Mouse (Mus musculus): ENCODE measurements around the gene Manba.
"Not testable (repeated sequence)": the region's sequence is repeated elsewhere in the genome, so short reads cannot be mapped to it uniquely, and the experiment has no call there.

Manba gene

GRCm38 (mm10) chr3:135487803-135488202 lies 2.4 kb downstream of the Manba start:
- no peak for DNase-seq

- DNase-seq, result no peak
Measured at GRCm38 (mm10) chr3:135489865-135490520, 4.6 kb downstream of the Manba start.

- no peak for DNase-seq
Measured at GRCm38 (mm10) chr3:135491102-135491501, 5.7 kb downstream of the Manba start.

- not testable (repeated sequence) for DNase-seq
Measured at GRCm38 (mm10) chr3:135493320-135493719, 7.9 kb downstream of the Manba start.

GRCm38 (mm10) chr3:135497956-135498355 lies 12.5 kb downstream of the Manba start:
- not testable (repeated sequence) for DNase-seq

- DNase-seq, result no peak
Measured at GRCm38 (mm10) chr3:135498891-135499290, 13.5 kb downstream of the Manba start.

- no peak for DNase-seq
Measured at GRCm38 (mm10) chr3:135503160-135503559, 17.7 kb downstream of the Manba start.

GRCm38 (mm10) chr3:135505369-135505909 lies 20.0 kb downstream of the Manba start:
- DNase-seq, result peak; percentile 65 to 79

- DNase-seq, result no peak
Measured at GRCm38 (mm10) chr3:135505916-135506482, 20.6 kb downstream of the Manba start.

GRCm38 (mm10) chr3:135507506-135507905 lies 22.1 kb downstream of the Manba start:
- no peak for DNase-seq

GRCm38 (mm10) chr3:135508191-135508590 lies 22.8 kb downstream of the Manba start:
- no peak for DNase-seq

GRCm38 (mm10) chr3:135510372-135510771 lies 25.0 kb downstream of the Manba start:
- no peak for DNase-seq

GRCm38 (mm10) chr3:135511683-135512082 lies 26.3 kb downstream of the Manba start:
- DNase-seq, result no peak

- no peak for DNase-seq
Measured at GRCm38 (mm10) chr3:135513270-135513669, 27.9 kb downstream of the Manba start.

GRCm38 (mm10) chr3:135513800-135514425 lies 28.5 kb downstream of the Manba start:
- DNase-seq, result no peak

- no peak for DNase-seq
Measured at GRCm38 (mm10) chr3:135515246-135515645, 29.8 kb downstream of the Manba start.

- peak; percentile 50 to 83 for DNase-seq
Measured at GRCm38 (mm10) chr3:135516891-135517290, 31.5 kb downstream of the Manba start.

- no peak for DNase-seq
Measured at GRCm38 (mm10) chr3:135518882-135519281, 33.5 kb downstream of the Manba start.

- DNase-seq, result no peak
Measured at GRCm38 (mm10) chr3:135519584-135519983, 34.2 kb downstream of the Manba start.

GRCm38 (mm10) chr3:135521963-135522362 lies 36.6 kb downstream of the Manba start:
- DNase-seq, result peak; percentile 85 to 89

GRCm38 (mm10) chr3:135522618-135523355 lies 37.4 kb downstream of the Manba start:
- no peak for DNase-seq

- not testable (repeated sequence) for DNase-seq
Measured at GRCm38 (mm10) chr3:135524900-135525299, 39.5 kb downstream of the Manba start.

- no peak for DNase-seq
Measured at GRCm38 (mm10) chr3:135529670-135530069, 44.3 kb downstream of the Manba start.
